Mouse (Mus musculus) CH12.LX (cell line): Measurements from ENCODE around the gene Eif4a3.

Source experiments
- CHD2 ChIP-seq: IDR thresholded peaks from 2 replicates; pipeline ENCODE4 v1.6.1; 2011; ENCODE audit warnings: low read length, improper control_type of control experiment
- CTCF ChIP-seq, 2 experiments: IDR thresholded peaks in 1 of 2; conservative IDR thresholded peaks in 1 of 2; 2 replicates each; pipeline ENCODE4 v1.5.1; 2011 to 2012; ENCODE audit warnings: low read depth in 2 of 2, low read length in 2 of 2, improper control_type of control experiment in 1 of 2, inconsistent platforms in 1 of 2, mild to moderate bottlenecking in 1 of 2, moderate library complexity in 1 of 2
- EP300 ChIP-seq: IDR thresholded peaks from 2 replicates; pipeline ENCODE4 v1.6.1; 2011; ENCODE audit warnings: low read length, improper control_type of control experiment
- GABPA ChIP-seq: IDR thresholded peaks from 2 replicates; pipeline ENCODE4 v1.6.1; 2012; ENCODE audit warnings: low read depth, low read length, improper control_type of control experiment, inconsistent platforms; ENCODE audit not compliant: insufficient replicate concordance
- MEF2A ChIP-seq: IDR thresholded peaks from 2 replicates; pipeline ENCODE4 v1.6.1; 2014; ENCODE audit warnings: low read depth, mild to moderate bottlenecking, inconsistent platforms, low read length, improper control_type of control experiment, borderline replicate concordance
- MXI1 ChIP-seq: IDR thresholded peaks from 2 replicates; pipeline ENCODE4 v1.6.1; 2011; ENCODE audit warnings: mild to moderate bottlenecking, low read depth, low read length, improper control_type of control experiment
- NRF1 ChIP-seq: IDR thresholded peaks from 2 replicates; pipeline ENCODE4 v1.6.1; 2014; ENCODE audit warnings: low read depth, mild to moderate bottlenecking, inconsistent platforms, low read length, improper control_type of control experiment, moderate library complexity
- POLR2A ChIP-seq: IDR thresholded peaks from 2 replicates; pipeline ENCODE4 v1.6.1; 2011; ENCODE audit warnings: low read depth, mild to moderate bottlenecking, improper control_type of control experiment, low read length
- TCF12 ChIP-seq: IDR thresholded peaks from 2 replicates; pipeline ENCODE4 v1.6.1; 2014; ENCODE audit warnings: low read depth, mild to moderate bottlenecking, inconsistent platforms, low read length, improper control_type of control experiment

DNA sequence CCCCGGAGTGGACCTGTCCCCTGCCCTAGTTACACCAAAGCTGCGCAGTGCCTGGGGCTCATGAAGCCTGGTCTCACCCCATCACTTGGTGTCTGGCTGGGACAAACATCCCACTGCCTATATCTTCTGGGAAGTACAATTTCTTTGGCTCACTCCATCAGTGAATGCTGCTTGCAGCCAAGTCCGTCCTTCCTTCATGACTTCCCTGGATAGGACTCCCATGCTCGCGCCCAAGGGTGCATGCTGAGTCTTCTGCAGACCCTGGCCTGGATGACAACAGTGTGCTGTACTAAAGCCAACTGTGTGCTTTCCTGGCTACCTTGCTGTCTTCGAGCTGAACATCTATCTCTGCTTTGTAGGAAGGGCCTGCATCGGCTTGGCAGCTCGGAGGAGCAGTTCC is 44.3 kb upstream of the Eif4a3 start:
- TF ChIP-seq NRF1: no peak
- no peak for TF ChIP-seq POLR2A
- no peak for TF ChIP-seq MEF2A
- TF ChIP-seq CTCF (conservative IDR thresholded peaks at IDR 0.05 in 1 of 2, IDR thresholded peaks at IDR 0.05 in 1 of 2; ENCODE audit: low read depth in 2 of 2, low read length in 2 of 2): no peak
- no peak for TF ChIP-seq TCF12
- TF ChIP-seq EP300: no peak
- TF ChIP-seq MXI1: no peak
- TF ChIP-seq GABPA: no peak
- no peak for TF ChIP-seq CHD2
